Mouse (Mus musculus): ENCODE results near the gene P2rx4. TPM values are rescaled to one million over a fixed set of nuclear protein-coding genes. Genes with fewer than 3 reads are reported as not detected.
A peak's percentile ranks its signal among the peaks of the same experiment; 100 is the strongest.

P2rx4 gene
- polyA plus RNA-seq, 1 experiment from 2014 or later, result 14.8 TPM

DNA sequence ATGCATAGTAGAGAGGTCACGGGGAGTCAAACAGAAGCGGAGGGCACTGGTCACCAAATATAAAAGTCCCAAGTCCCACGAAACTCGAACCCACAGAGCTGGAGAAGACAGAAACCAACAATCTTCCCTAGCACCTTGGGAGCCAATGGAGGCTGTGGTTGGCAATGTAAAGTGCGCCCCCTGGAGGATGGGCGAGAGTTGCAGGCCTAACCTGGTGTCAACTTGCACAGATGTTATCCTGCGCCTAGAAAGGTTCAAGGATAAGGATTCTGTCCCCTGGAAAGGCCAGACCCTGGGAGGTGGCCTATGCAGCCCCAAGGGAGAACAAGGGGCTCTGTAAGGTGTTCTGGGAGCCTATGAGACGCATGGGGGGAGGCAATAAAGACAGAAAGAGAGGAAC is 24.0 kb downstream of the P2rx4 start:
- H3K27ac ChIP-seq (ENCODE audit: low read depth, low read length), result 0 out of 2 replicates have a peak overlapping the region, but pooled peaks have one; percentile 37
- no peak overlapping the region for H3K4me3 ChIP-seq (ENCODE audit: low read length)
- H3K36me3 ChIP-seq (ENCODE audit: control insufficient read depth, insufficient read depth, low read length), result no peaks in the 10 kb centered on the region; the same call in 1 of the 2 replicates
- no peak overlapping the region for H3K9ac ChIP-seq (ENCODE audit: low read depth, low read length)
- no peak overlapping the region for H3K4me2 ChIP-seq (replicated peaks; ENCODE audit: low read depth, low read length)
- H3K9me3 ChIP-seq (ENCODE audit: control insufficient read depth, low read length), result no peaks in the 10 kb centered on the region
- no peak for ATAC-seq (ENCODE audit: low FRiP score, low TSS enrichment)
- peaks cover 20% of the 10 kb centered on the region for H3K4me1 ChIP-seq (ENCODE audit: control insufficient read depth, insufficient read depth, low read length)
- no peaks in the 10 kb centered on the region for H3K27me3 ChIP-seq (ENCODE audit: control insufficient read depth, insufficient read depth, low read length)
- WGBS, result 68% methylated on average over 8 of the region's 8 CpGs

DNA sequence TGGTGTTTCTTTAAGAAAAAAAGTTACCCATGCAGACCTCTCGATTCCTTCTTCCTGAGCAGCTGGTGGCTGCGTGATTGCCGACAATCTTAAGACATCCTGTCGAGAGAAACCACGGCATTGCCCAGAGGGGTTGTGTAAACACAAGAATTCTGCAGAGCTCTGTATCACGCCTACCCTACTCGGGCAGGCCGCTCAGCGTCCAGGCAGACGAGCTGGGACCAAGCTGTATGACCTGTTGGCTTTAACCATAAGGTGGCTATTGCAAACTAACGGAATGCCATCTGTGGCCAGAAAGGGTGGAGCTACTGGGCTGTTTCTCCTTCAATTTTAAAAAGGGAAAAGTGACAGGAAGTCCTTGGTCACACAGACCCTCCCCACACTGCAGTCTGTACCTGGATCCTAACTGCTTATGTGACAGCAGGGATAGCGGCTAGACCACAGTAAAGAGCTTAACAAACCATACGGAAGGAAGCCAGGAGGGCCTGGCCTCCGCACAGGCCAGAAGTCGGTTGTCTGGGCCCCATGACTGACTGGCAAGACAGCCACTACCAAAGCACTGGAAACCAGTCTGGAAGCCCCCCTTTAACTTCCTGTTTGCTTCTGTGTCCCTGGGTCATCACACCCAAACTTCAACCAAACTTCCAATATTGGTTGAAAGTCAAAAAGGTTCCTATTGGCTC is 24.8 kb downstream of the P2rx4 start:
- no peak overlapping the region; the same call in 1 of the 2 replicates for H3K4me2 ChIP-seq (replicated peaks; ENCODE audit: low read depth, low read length)
- H3K4me1 ChIP-seq (ENCODE audit: control insufficient read depth, insufficient read depth, low read length), result peaks cover 20% of the 10 kb centered on the region
- peak overlapping the region; percentile 48; the same call in 1 of the 2 replicates for H3K27ac ChIP-seq (ENCODE audit: low read depth, low read length)
- no peak overlapping the region for H3K4me3 ChIP-seq (ENCODE audit: low read length)
- peak; percentile 51; the same call in 1 of the 2 replicates for ATAC-seq (ENCODE audit: low FRiP score, low TSS enrichment)
- no peak overlapping the region for H3K9ac ChIP-seq (ENCODE audit: low read depth, low read length)
- WGBS, result 22% methylated on average over 15 of the region's 15 CpGs
- H3K36me3 ChIP-seq (ENCODE audit: control insufficient read depth, insufficient read depth, low read length), result no peaks in the 10 kb centered on the region; the same call in 1 of the 2 replicates
- H3K27me3 ChIP-seq (ENCODE audit: control insufficient read depth, insufficient read depth, low read length), result no peaks in the 10 kb centered on the region
- H3K9me3 ChIP-seq (ENCODE audit: control insufficient read depth, low read length), result no peaks in the 10 kb centered on the region

DNA sequence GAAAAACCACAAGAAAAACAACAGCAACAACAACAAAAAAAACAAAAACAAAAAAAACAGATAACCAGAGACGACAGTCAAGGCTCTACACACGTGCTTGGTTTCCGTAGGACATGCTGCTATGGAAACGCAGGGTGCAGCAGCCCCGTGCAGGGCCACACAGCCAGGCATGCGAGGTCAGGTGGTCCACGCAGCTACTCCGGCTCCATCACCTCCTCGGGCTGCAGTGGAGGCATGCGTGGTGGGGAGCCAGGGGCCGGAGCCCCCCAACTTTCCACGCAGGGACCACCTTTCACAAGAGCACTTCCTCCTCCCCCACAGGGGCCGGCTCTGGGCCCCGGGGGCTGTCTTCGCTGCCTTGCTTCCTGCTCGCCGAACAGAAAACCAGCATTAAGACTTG is 26.5 kb downstream of the P2rx4 start:
- no peak overlapping the region for H3K4me3 ChIP-seq (ENCODE audit: low read length)
- no peak overlapping the region for H3K27ac ChIP-seq (ENCODE audit: low read depth, low read length)
- ATAC-seq (ENCODE audit: low FRiP score, low TSS enrichment), result peak; percentile 26; the same call in 1 of the 2 replicates
- 35% methylated on average over 17 of the region's 17 CpGs for WGBS
- H3K4me2 ChIP-seq (replicated peaks; ENCODE audit: low read depth, low read length), result peak overlapping the region; percentile 15; the same call in 1 of the 2 replicates
- H3K36me3 ChIP-seq (ENCODE audit: control insufficient read depth, insufficient read depth, low read length), result no peaks in the 10 kb centered on the region; the same call in 1 of the 2 replicates
- no peaks in the 10 kb centered on the region for H3K9me3 ChIP-seq (ENCODE audit: control insufficient read depth, low read length)
- H3K27me3 ChIP-seq (ENCODE audit: control insufficient read depth, insufficient read depth, low read length), result no peaks in the 10 kb centered on the region
- H3K9ac ChIP-seq (ENCODE audit: low read depth, low read length), result no peak overlapping the region
- peaks cover 20% of the 10 kb centered on the region for H3K4me1 ChIP-seq (ENCODE audit: control insufficient read depth, insufficient read depth, low read length)

DNA sequence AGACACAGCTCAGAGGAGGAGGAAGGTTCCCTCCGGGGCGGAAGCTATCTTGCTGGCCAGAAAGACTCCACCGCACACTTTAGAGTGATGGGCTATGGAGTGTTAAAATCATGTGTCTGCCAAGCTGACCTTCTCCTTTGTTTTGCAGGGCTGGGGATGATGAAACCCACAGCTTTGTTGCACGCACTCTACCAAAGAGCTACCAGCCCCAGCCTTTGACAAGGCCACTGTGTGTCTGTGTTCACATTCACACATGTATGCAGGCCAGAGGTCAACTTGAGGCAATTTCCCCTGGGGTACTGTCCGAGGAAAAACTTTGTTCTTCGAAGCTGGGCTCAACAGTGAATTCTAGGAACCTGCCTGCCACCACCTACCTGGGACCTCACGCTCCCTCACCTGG is 28.5 kb downstream of the P2rx4 start:
- no peak overlapping the region for H3K9ac ChIP-seq (ENCODE audit: low read depth, low read length)
- no peaks in the 10 kb centered on the region for H3K9me3 ChIP-seq (ENCODE audit: control insufficient read depth, low read length)
- no peaks in the 10 kb centered on the region for H3K27me3 ChIP-seq (ENCODE audit: control insufficient read depth, insufficient read depth, low read length)
- H3K27ac ChIP-seq (ENCODE audit: low read depth, low read length), result no peak overlapping the region
- peaks cover 7% of the 10 kb centered on the region; the same call in 1 of the 2 replicates for H3K36me3 ChIP-seq (ENCODE audit: control insufficient read depth, insufficient read depth, low read length)
- 85% methylated on average over 7 of the region's 7 CpGs for WGBS
- H3K4me2 ChIP-seq (replicated peaks; ENCODE audit: low read depth, low read length), result no peak overlapping the region
- H3K4me1 ChIP-seq (ENCODE audit: control insufficient read depth, insufficient read depth, low read length), result peaks cover 20% of the 10 kb centered on the region
- no peak for ATAC-seq (ENCODE audit: low FRiP score, low TSS enrichment)
- H3K4me3 ChIP-seq (ENCODE audit: low read length), result no peak overlapping the region

DNA sequence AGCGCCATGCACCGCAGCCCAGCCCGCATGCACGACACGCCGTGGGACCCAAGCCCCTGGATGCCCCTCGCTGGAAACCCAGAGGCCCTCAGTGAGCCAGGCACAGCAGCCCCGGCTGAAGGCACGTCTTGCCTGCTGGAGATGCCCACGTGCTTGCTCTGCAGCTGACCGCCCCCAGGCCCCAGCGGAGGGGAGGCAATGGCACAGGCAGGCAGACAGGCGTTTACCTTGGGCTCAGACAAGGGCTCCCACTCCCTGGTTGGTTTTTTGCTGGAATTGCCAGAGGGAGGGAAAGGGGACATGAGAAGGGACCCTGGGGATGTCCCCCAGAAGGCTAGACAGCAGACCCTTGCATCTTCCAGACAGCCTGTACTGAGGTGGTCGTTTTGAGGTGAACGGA is 29.4 kb downstream of the P2rx4 start:
- Histone ChIP-seq H3K4me2 (replicated peaks; ENCODE audit: low read depth, low read length) (no peak overlapping the region), H3K4me1 (ENCODE audit: control insufficient read depth, insufficient read depth, low read length) (peaks cover 14% of the 10 kb centered on the region), H3K4me3 (ENCODE audit: low read length) (no peak overlapping the region), H3K27me3 (ENCODE audit: control insufficient read depth, insufficient read depth, low read length) (no peaks in the 10 kb centered on the region), H3K36me3 (ENCODE audit: control insufficient read depth, insufficient read depth, low read length) (peaks cover 11% of the 10 kb centered on the region; the same call in 1 of the 2 replicates), H3K9me3 (ENCODE audit: control insufficient read depth, low read length) (no peaks in the 10 kb centered on the region), H3K9ac (ENCODE audit: low read depth, low read length) (no peak overlapping the region), H3K27ac (ENCODE audit: low read depth, low read length) (no peak overlapping the region)
- 75% methylated on average over 15 of the region's 15 CpGs for WGBS
- ATAC-seq (ENCODE audit: low FRiP score, low TSS enrichment), result no peak

DNA sequence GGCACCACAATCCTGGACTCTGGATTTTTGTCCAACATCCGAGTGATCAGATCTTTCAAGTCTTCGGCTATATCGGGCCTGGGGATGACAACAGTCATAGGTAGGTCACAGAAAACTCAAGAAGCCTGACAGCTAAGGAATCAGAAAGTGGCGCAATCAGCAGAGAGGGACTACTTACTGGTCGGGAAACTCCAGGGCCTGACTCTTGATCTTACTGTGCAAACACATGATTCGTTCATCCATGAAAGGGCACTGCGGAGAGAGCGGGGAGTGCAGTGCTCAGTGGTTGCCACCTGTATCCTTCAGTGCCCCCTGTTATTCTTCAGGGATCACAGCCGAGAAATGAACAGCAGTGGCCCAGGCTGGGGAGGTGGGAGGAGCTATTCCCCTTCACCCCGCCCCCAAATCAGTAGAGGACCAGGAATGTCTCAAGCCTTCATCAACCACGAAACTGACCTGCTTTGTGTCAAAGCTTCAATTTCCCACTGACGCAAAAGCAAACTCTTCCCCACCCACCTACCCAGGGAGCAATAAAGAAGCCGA is 36.6 kb downstream of the P2rx4 start:
- no peak overlapping the region for H3K4me3 ChIP-seq (ENCODE audit: low read length)
- WGBS, result 66% methylated on average over 13 of the region's 13 CpGs
- no peak overlapping the region for H3K4me2 ChIP-seq (replicated peaks; ENCODE audit: low read depth, low read length)
- ATAC-seq (ENCODE audit: low FRiP score, low TSS enrichment), result no peak
- no peak overlapping the region for H3K27ac ChIP-seq (ENCODE audit: low read depth, low read length)
- H3K4me1 ChIP-seq (ENCODE audit: control insufficient read depth, insufficient read depth, low read length), result no peaks in the 10 kb centered on the region
- no peak overlapping the region for H3K9ac ChIP-seq (ENCODE audit: low read depth, low read length)
- peaks cover 39% of the 10 kb centered on the region for H3K36me3 ChIP-seq (ENCODE audit: control insufficient read depth, insufficient read depth, low read length)
- no peaks in the 10 kb centered on the region for H3K9me3 ChIP-seq (ENCODE audit: control insufficient read depth, low read length)
- no peaks in the 10 kb centered on the region for H3K27me3 ChIP-seq (ENCODE audit: control insufficient read depth, insufficient read depth, low read length)

DNA sequence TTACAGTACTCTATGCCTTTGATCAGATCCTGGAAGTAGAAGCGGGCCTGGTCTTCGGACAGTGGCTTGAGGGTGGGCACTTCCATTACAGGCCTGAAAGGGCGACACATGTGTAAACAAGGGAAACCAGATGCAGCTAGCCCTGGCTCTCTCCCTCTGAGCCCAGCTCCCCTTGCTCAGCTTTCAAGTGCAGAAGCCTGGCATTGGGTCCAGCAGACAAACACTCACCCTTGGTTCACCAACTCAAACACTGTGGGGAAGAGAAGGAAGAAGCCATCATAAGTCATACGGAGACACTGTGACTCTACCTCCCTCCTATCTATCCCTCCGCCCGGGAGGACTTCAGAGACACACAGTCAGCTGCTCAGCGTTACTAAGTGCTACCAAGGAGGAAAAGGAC is 40.6 kb downstream of the P2rx4 start:
- no peaks in the 10 kb centered on the region for H3K9me3 ChIP-seq (ENCODE audit: control insufficient read depth, low read length)
- 75% methylated on average over 7 of the region's 7 CpGs for WGBS
- H3K4me2 ChIP-seq (replicated peaks; ENCODE audit: low read depth, low read length), result no peak overlapping the region
- ATAC-seq (ENCODE audit: low FRiP score, low TSS enrichment), result no peak
- no peaks in the 10 kb centered on the region for H3K27me3 ChIP-seq (ENCODE audit: control insufficient read depth, insufficient read depth, low read length)
- peaks cover 30% of the 10 kb centered on the region for H3K36me3 ChIP-seq (ENCODE audit: control insufficient read depth, insufficient read depth, low read length)
- no peak overlapping the region for H3K9ac ChIP-seq (ENCODE audit: low read depth, low read length)
- H3K4me3 ChIP-seq (ENCODE audit: low read length), result no peak overlapping the region
- H3K4me1 ChIP-seq (ENCODE audit: control insufficient read depth, insufficient read depth, low read length), result no peaks in the 10 kb centered on the region
- H3K27ac ChIP-seq (ENCODE audit: low read depth, low read length), result no peak overlapping the region

DNA sequence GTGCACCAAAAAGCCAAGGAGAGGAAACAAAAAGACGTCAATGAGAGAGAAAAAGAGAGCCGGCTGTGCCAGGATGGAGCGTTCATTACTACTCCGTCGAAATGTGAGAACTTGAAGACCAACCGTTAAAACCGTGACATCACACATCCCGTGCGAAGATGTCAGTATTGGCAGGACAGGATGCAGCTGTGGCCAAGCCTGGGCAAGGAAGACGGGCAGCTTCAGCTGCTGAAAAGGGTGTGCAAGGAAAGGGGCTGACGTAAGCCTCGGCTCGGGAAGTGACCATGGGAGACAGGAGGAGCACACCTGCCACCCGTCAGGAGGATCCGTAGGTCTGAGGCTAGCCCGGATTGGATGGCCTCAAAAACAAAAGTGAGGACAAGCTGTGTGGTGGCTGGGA is 47.1 kb downstream of the P2rx4 start:
- no peak for ATAC-seq (ENCODE audit: low FRiP score, low TSS enrichment)
- 62% methylated on average over 16 of the region's 16 CpGs for WGBS
- no peaks in the 10 kb centered on the region for H3K4me1 ChIP-seq (ENCODE audit: control insufficient read depth, insufficient read depth, low read length)
- H3K9me3 ChIP-seq (ENCODE audit: control insufficient read depth, low read length), result no peaks in the 10 kb centered on the region
- H3K4me2 ChIP-seq (replicated peaks; ENCODE audit: low read depth, low read length), result no peak overlapping the region
- H3K27ac ChIP-seq (ENCODE audit: low read depth, low read length), result no peak overlapping the region
- H3K4me3 ChIP-seq (ENCODE audit: low read length), result no peak overlapping the region
- peaks cover 35% of the 10 kb centered on the region for H3K36me3 ChIP-seq (ENCODE audit: control insufficient read depth, insufficient read depth, low read length)
- H3K9ac ChIP-seq (ENCODE audit: low read depth, low read length), result no peak overlapping the region
- no peaks in the 10 kb centered on the region for H3K27me3 ChIP-seq (ENCODE audit: control insufficient read depth, insufficient read depth, low read length)

DNA sequence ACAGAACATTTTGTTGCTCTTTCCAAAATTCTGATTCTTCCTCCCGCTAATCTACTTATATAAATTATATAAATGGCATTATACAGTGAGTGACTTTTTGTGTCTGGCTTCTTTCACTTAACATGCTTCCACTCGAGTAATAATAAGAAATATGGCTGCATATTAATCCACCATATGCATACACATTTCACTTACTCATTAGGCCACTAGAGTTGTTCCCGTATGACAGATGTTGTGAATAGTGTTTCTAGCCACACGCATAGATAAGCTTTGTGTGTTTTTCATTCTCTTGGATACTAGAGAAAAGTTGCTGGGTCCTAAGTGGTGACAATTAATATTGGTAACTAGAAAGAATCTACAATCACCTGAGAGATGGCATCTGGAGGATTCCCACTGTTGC is 48.3 kb downstream of the P2rx4 start:
- H3K36me3 ChIP-seq (ENCODE audit: control insufficient read depth, insufficient read depth, low read length), result peaks cover 31% of the 10 kb centered on the region
- H3K4me3 ChIP-seq (ENCODE audit: low read length), result no peak overlapping the region
- no peak overlapping the region for H3K9ac ChIP-seq (ENCODE audit: low read depth, low read length)
- 95% methylated on average over 4 of the region's 4 CpGs for WGBS
- ATAC-seq (ENCODE audit: low FRiP score, low TSS enrichment), result no peak
- no peaks in the 10 kb centered on the region for H3K27me3 ChIP-seq (ENCODE audit: control insufficient read depth, insufficient read depth, low read length)
- H3K27ac ChIP-seq (ENCODE audit: low read depth, low read length), result no peak overlapping the region
- no peaks in the 10 kb centered on the region for H3K4me1 ChIP-seq (ENCODE audit: control insufficient read depth, insufficient read depth, low read length)
- H3K4me2 ChIP-seq (replicated peaks; ENCODE audit: low read depth, low read length), result no peak overlapping the region
- no peaks in the 10 kb centered on the region for H3K9me3 ChIP-seq (ENCODE audit: control insufficient read depth, low read length)
